Mouse (Mus musculus) urinary bladder, postnatal 0 days (tissue): ENCODE results near the gene Tmem185a. TPM values are rescaled to one million over a fixed set of nuclear protein-coding genes. Genes with fewer than 3 reads are reported as not detected.

Experiments used
- polyA plus RNA-seq: library from polyadenylated mRNA; unstranded; fragments of >200 nt; fragmentation: Nextera tagmentation; extraction: Ambion mirVana; gene quantifications from 2 replicates; pipeline ENCODE4 v1.2.1, GENCODE M21; 2015

Gene Tmem185a
- polyA plus RNA-seq: 71.6 and 75.6 TPM in 2 replicates

DNA sequence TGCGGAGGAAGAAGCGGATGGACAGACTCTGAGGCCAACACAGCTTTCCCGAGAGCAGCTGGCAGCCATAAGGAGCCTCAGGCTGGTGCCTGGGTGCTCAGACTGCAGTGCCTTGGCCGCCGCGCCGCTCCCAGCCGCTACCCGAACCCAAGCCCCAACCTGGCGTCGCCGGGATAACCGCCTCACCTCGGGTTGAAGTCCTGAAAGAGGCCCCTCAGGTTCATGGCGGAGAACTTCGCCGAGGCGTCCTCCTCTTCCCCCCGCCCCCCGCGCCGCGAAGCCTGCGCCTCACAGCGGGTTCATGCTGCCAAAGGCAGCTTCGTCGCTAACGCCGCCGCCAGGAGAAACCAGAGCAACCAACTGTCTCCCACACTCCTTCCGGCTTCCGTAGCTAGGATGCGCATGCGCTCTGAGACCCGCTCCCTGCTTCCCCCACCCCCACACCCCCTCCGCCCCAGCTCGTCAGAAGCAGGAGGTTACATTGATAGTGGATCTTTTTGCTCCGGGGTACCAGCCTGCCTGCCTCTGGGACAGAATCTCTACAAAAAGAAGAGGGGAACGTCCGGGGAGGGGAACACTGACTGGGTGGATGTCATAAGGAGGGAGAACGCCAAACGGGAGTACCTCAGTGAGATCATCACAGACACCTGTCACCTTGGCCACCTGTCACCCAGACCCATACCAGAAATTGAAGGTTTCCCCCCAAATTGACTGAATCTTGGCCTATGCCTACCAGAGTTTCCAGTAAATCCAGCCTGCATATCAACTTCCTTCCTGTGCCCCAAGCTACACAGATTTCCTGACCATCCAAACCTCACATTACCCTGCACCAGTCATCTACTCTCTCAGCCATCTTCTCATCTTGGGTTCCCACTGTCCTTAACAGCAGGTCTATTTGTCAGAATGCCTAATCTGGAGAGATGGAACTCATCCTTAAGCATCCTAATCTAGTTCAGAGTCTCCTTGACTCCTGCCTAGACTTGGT is at the start of gene Tmem185a:
Gene Tmem185a, minus strand, starts transcription at position 389 of the 985 bp plus-strand sequence.

Other genes with a start within 250 kb of the Tmem185a start
- 3.3 and 3.9 TPM in 2 replicates for gene Ids, start 112.1 kb downstream of the Tmem185a start, polyA plus RNA-seq
- gene 1110012L19Rik, start 91.3 kb downstream of the Tmem185a start, polyA plus RNA-seq: 63.1 and 64.2 TPM in 2 replicates